Mouse (Mus musculus) olfactory bulb, adult 2 months (tissue): ENCODE measurements at regions not wholly inside any gene's neighbourhood (a gene's known extent, or its start where the extent isn't known, plus 50 kb on each side); places are given as distances from the start of the nearest gene placed in this dataset.

Source experiments
- CTCF ChIP-seq: fragments of 200-500 bp; IDR thresholded peaks from 2 replicates; pipeline ENCODE4 v1.5.1; 2012; ENCODE audit warnings: low read depth, mild to moderate bottlenecking, low read length, moderate library complexity; ENCODE audit not compliant: insufficient read depth
- POLR2A ChIP-seq: fragments of 200-500 bp; IDR thresholded peaks from 2 replicates; pipeline ENCODE4 v1.6.1; 2012; ENCODE audit warnings: mild to moderate bottlenecking, low read depth, low read length, moderate library complexity; ENCODE audit not compliant: insufficient read depth

DNA sequence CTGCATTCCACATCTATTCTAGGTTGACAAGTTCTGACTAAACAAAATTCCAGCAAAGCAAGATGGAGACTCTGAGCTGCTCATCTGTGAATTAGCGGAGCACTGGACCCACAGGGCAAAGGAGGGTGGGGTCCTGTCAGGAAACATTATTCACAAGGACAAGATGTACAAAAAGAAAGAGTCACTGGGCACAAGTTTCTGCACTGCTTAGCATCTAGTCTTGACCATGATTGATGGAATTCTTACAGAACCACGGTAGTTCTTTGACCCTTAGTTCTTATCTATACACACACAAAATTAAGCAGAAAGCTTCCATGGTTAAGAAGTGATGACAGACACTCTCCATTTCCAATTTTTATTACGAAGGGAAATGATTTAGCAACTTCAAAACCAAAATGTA lies 267.6 kb downstream of the Mreg start:
- no peak for TF ChIP-seq POLR2A
- no peak for TF ChIP-seq CTCF
